Mouse (Mus musculus): ENCODE results near the gene Scn10a. TPM values are rescaled to one million over a fixed set of nuclear protein-coding genes. Genes with fewer than 3 reads are reported as not detected.

Gene Scn10a
- total RNA-seq, 1 experiment from 2014 or later = not detected

DNA sequence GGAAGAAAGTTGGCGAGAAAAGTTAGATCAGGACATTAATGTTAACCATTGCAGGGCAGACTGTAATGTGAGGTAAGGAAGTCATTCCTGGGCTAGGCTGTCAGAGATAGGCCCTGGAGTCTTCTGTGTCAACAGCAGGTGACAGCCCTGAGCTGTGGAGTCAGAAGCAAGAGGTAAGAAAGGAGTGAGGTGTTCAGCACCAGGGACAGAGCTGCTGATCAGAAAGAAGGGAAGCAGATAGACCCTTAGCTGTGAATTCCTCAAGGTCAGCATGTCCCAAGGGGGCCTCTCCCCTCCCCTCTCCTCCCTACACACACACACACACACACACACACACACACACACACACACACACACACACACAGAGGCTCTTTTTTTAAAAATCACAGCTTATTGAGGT is 55.0 kb downstream of the Scn10a start:
- ATAC-seq (replicated peaks in 1 of 2; ENCODE audit: insufficient read depth in 1 of 2, low FRiP score in 2 of 2, low TSS enrichment in 1 of 2, low read depth in 1 of 2, poor library complexity in 2 of 2, severe bottlenecking in 2 of 2) = no peak

DNA sequence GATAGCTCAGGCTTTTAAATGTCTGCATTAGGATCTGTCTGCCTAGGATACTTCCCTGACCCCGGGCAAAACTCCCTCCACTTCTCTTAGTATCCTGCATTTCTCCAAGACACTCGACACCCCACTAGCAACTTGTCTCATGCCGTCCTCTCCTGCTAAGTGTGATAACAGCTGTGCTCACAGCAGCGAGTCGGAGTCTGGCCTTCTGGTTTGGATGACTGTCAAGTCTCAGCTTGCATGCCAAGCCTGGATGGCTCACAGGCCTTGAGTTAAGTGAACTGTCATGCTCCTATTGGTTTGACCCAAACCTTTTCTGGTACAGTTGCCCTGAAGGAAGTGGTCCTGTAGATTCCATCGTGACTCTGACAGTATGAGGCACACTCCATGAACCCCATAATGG is 63.0 kb downstream of the Scn10a start:
- no peak for ATAC-seq (replicated peaks in 1 of 2; ENCODE audit: insufficient read depth in 1 of 2, low FRiP score in 2 of 2, low TSS enrichment in 1 of 2, low read depth in 1 of 2, poor library complexity in 2 of 2, severe bottlenecking in 2 of 2)

- ATAC-seq (replicated peaks in 1 of 2; ENCODE audit: insufficient read depth in 1 of 2, low FRiP score in 2 of 2, low TSS enrichment in 1 of 2, low read depth in 1 of 2, poor library complexity in 2 of 2, severe bottlenecking in 2 of 2) = no peak
Measured at GRCm38 (mm10) chr9:119653758-119654157, 65.4 kb downstream of the Scn10a start.

- peak; percentile 76 to 88; a peak in 3 of 4 replicates for ATAC-seq (replicated peaks in 1 of 2; ENCODE audit: insufficient read depth in 1 of 2, low FRiP score in 2 of 2, low TSS enrichment in 1 of 2, low read depth in 1 of 2, poor library complexity in 2 of 2, severe bottlenecking in 2 of 2)
Measured at GRCm38 (mm10) chr9:119646942-119647547, 72.1 kb downstream of the Scn10a start.

DNA sequence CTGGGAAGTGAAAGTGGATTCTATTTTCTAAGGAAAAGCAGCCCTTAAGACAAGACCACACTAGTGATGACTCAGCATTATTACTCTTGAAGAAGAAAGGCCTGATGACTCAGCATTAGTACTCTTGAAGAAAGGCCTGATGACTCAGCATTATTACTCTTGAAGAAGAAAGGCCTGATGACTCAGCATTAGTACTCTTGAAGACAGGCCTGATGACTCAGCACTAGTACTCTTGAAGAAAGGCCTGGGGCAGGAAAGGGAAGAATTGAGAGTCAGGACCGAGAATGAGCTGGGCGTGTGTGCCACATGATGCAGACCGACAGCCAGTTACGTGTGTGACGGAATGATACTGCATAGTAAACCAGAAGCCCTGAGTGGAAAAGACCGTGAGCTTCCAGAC is 77.1 kb downstream of the Scn10a start:
- ATAC-seq (replicated peaks in 1 of 2; ENCODE audit: insufficient read depth in 1 of 2, low FRiP score in 2 of 2, low TSS enrichment in 1 of 2, low read depth in 1 of 2, poor library complexity in 2 of 2, severe bottlenecking in 2 of 2) = no peak

DNA sequence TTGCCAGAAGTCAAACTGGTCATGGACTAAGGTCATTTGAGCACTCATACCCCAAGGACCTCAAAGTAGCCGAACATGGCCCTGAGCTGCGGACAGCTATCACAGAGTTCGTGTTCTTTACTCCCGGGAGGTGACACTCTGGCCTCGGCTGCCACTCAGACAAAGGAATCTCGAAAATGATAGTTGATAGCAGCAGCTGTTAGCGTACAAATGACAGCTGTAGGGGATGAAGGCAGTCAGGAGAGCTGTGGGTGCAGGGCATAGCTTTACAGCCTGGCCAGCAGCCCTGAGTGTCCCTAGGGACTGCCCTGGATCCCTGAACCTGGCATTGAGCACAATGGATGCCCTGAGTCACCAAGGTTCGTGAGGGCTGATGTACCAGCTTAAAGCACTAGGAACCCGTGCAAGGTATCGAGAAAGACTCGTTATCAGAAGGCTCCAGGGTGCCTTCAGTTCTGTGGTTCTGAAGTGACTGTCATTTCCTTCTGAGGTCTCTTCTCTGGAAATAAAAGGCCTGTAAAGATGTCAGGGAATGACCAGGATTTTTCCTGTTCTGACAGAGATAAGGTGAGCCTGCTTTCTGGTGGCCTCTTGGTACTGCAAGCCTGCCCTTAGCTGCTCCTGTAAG is 84.8 kb downstream of the Scn10a start:
- no peak for ATAC-seq (replicated peaks in 1 of 2; ENCODE audit: insufficient read depth in 1 of 2, low FRiP score in 2 of 2, low TSS enrichment in 1 of 2, low read depth in 1 of 2, poor library complexity in 2 of 2, severe bottlenecking in 2 of 2)

GRCm38 (mm10) chr9:119633475-119633874 is 85.6 kb downstream of the Scn10a start:
- no peak for ATAC-seq (replicated peaks in 1 of 2; ENCODE audit: insufficient read depth in 1 of 2, low FRiP score in 2 of 2, low TSS enrichment in 1 of 2, low read depth in 1 of 2, poor library complexity in 2 of 2, severe bottlenecking in 2 of 2)

DNA sequence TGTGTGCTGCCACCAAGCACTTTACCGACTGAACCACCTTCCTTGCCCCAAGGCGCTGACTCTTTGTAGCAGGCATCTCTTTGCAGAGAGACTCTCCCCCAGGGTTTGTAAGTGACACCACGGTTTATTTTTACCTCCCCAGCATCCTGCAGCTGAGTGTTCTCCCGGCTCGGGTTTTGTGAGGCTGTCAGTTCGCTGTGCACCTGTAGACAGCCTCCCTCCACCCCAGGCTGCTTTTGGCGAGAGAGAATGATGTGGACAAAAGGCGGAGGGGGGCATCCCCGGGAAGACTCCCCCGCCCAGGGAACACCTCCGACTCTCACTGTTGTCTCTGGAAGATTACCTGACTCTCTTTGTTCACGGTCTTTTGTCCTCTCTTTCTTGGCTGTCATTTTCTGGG is 86.3 kb downstream of the Scn10a start:
- ATAC-seq (replicated peaks in 1 of 2; ENCODE audit: insufficient read depth in 1 of 2, low FRiP score in 2 of 2, low TSS enrichment in 1 of 2, low read depth in 1 of 2, poor library complexity in 2 of 2, severe bottlenecking in 2 of 2) = no peak

- ATAC-seq (replicated peaks in 1 of 2; ENCODE audit: insufficient read depth in 1 of 2, low FRiP score in 2 of 2, low TSS enrichment in 1 of 2, low read depth in 1 of 2, poor library complexity in 2 of 2, severe bottlenecking in 2 of 2) = no peak
Measured at GRCm38 (mm10) chr9:119631899-119632533, 87.1 kb downstream of the Scn10a start.

GRCm38 (mm10) chr9:119631393-119631898 is 87.7 kb downstream of the Scn10a start:
- ATAC-seq (replicated peaks in 1 of 2; ENCODE audit: insufficient read depth in 1 of 2, low FRiP score in 2 of 2, low TSS enrichment in 1 of 2, low read depth in 1 of 2, poor library complexity in 2 of 2, severe bottlenecking in 2 of 2) = no peak

DNA sequence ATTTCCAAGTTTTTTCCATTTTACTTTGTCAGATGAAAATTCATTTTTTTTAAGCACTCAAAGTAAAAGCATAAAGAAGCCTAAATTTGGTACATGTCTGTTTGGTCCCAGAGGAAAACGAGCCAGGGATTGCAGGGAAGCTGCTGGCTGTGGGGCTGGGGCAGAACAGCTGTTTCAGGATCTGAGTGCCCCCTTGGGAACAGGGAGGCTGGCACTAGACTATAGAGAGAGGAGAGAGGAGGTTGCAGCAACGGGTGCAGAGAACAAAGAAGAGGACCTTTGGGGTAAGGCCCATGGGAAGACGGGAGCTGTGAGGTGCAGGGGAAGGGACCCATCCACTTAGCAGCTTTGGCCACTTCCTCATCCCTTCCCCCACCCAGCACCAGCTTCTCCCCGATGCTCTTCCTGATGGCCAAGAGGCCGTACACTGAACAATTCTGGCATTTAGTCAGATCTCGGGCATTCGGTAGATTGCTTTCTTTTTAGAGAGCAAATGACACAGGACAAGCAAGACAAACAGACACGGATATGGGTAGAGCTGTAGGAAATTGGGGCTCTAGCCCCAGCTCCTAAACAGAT is 90.3 kb downstream of the Scn10a start:
- ATAC-seq (replicated peaks in 1 of 2; ENCODE audit: insufficient read depth in 1 of 2, low FRiP score in 2 of 2, low TSS enrichment in 1 of 2, low read depth in 1 of 2, poor library complexity in 2 of 2, severe bottlenecking in 2 of 2) = no peak

DNA sequence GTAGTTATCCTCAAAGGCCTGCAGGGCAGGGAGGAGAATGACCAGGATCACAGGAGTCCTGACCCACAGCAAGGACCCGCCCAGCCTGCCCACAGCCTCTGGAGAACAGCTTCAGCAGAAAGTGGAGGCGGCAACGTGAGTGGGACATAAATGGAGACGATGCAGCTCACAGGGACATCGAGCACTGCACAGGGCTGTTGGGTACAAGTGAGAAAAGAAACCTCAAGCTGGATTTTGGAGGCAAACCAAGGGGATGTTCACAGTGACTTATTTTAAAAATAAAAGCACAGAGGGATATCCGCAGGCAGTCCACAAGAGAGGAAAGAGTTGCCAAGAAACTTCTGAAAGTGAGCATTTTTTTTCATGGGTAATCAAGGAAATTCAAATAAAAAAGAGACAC is 91.9 kb downstream of the Scn10a start:
- no peak for ATAC-seq (replicated peaks in 1 of 2; ENCODE audit: insufficient read depth in 1 of 2, low FRiP score in 2 of 2, low TSS enrichment in 1 of 2, low read depth in 1 of 2, poor library complexity in 2 of 2, severe bottlenecking in 2 of 2)

- ATAC-seq (replicated peaks in 1 of 2; ENCODE audit: insufficient read depth in 1 of 2, low FRiP score in 2 of 2, low TSS enrichment in 1 of 2, low read depth in 1 of 2, poor library complexity in 2 of 2, severe bottlenecking in 2 of 2) = no peak
Measured at GRCm38 (mm10) chr9:119624151-119624550, 95.0 kb downstream of the Scn10a start.

- no peak for ATAC-seq (replicated peaks in 1 of 2; ENCODE audit: insufficient read depth in 1 of 2, low FRiP score in 2 of 2, low TSS enrichment in 1 of 2, low read depth in 1 of 2, poor library complexity in 2 of 2, severe bottlenecking in 2 of 2)
Measured at GRCm38 (mm10) chr9:119614798-119615197, 104.3 kb downstream of the Scn10a start.

DNA sequence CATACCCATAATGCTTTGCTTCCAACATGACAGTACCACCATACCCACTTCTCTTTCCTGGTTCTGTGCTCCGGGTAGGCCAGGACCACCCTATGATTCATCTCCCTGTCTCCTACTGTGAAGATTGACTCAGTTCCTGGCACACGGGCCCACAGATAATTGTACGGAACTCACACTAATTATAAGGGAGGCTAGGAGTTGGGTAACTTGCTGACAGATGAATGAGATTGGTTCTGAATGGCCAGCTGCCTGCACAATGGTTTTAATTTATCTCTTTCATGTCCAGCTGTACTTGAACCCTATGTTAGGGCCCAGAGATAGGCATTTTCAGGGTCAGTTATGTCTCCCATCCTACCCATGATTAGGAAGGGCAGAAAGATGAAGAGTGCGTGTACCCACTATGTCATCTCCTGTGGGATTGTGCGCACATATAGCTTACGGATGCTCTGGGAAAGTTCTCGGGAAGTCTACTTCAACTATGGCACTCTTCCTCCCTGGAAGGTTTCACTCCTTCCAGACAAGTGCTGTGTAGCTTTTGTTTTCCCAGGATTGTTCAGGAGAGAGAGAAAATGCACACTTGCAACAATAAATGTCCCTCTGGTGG is 108.5 kb downstream of the Scn10a start:
- ATAC-seq (replicated peaks in 1 of 2; ENCODE audit: insufficient read depth in 1 of 2, low FRiP score in 2 of 2, low TSS enrichment in 1 of 2, low read depth in 1 of 2, poor library complexity in 2 of 2, severe bottlenecking in 2 of 2) = no peak

- ATAC-seq (replicated peaks in 1 of 2; ENCODE audit: insufficient read depth in 1 of 2, low FRiP score in 2 of 2, low TSS enrichment in 1 of 2, low read depth in 1 of 2, poor library complexity in 2 of 2, severe bottlenecking in 2 of 2) = no peak
Measured at GRCm38 (mm10) chr9:119606906-119607305, 112.2 kb downstream of the Scn10a start.

GRCm38 (mm10) chr9:119604607-119605006 is 114.5 kb downstream of the Scn10a start:
- no peak for ATAC-seq (replicated peaks in 1 of 2; ENCODE audit: insufficient read depth in 1 of 2, low FRiP score in 2 of 2, low TSS enrichment in 1 of 2, low read depth in 1 of 2, poor library complexity in 2 of 2, severe bottlenecking in 2 of 2)

DNA sequence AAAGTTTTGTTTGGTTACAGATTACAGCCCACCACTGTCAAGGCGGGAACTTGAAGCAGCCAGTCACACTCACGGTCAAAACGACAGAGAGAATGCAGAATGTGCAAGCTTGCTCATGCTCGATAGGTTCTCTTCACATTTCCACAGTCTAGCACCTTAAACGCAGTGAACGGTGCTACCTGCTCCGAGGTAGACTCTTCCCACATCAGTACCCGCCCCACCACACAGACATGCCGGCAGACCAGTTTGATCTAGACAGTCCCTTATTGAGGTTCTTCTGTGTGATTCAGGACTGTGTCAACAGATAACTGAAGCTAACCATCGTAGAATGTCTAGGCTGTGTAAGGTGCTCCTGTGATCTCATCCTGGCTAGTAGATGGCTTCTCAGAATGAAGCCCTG is 120.6 kb downstream of the Scn10a start:
- no peak for ATAC-seq (replicated peaks in 1 of 2; ENCODE audit: insufficient read depth in 1 of 2, low FRiP score in 2 of 2, low TSS enrichment in 1 of 2, low read depth in 1 of 2, poor library complexity in 2 of 2, severe bottlenecking in 2 of 2)
